Mouse (Mus musculus): ENCODE data around the gene Sgpl1. TPM values are rescaled to one million over a fixed set of nuclear protein-coding genes. Genes with fewer than 3 reads are reported as not detected.

Sgpl1 gene
- polyA plus RNA-seq, 1 experiment from 2014 or later = 41.0 TPM

DNA sequence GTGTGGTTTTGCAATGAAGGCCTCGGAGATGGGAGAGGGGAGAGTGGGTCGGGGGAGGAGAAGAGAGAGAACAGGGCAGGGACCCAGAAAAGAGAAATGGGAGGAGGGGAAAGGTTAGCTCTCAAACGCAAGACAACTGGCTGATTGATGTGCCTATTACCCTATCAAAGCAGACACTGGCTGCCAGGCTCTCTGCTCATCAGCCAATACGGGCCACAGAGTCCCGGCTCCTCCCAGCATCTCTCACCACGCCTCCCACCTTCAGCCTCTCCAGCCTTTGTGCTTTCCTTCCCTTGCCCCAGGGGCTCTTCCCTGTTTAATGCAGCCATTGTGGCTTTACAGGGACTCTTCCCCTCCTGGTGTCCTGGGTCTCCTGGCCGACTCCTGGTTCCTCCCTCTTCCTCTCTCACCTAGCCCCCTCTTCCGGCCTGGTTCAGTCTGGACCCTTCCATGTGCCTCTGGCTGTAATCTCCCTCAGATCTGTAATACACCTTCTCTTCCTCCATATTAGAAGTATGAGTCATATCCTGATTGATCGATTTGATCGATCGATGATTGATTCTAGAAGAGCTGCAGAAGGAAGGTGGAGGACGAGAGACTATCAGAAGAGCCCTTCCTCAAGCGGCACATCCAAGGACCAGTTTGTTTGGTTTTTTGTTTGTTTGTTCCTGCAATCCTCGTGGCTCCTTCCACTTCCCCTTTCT, 67.1 kb downstream of the Sgpl1 start:
- Histone ChIP-seq H3K9ac (ENCODE audit: low read depth, low read length) (peak overlapping the region; percentile 38), H3K36me3 (ENCODE audit: control insufficient read depth, insufficient read depth, low read length) (no peaks in the 10 kb centered on the region), H3K4me1 (ENCODE audit: control insufficient read depth, insufficient read depth, low read depth, low read length) (peaks cover 4% of the 10 kb centered on the region), H3K27ac (ENCODE audit: low read depth, low read length) (no peak overlapping the region), H3K27me3 (replicated peaks; ENCODE audit: control insufficient read depth, insufficient read depth, low read length) (no peaks in the 10 kb centered on the region), H3K4me3 (ENCODE audit: low read length) (no peak overlapping the region; the same call in 1 of the 2 replicates), H3K4me2 (ENCODE audit: low read length) (peak overlapping the region; percentile 47), H3K9me3 (ENCODE audit: control insufficient read depth, low read length) (no peaks in the 10 kb centered on the region)
- ATAC-seq = peak; percentile 96
- WGBS = 38% methylated on average over 14 of the region's 14 CpGs

DNA sequence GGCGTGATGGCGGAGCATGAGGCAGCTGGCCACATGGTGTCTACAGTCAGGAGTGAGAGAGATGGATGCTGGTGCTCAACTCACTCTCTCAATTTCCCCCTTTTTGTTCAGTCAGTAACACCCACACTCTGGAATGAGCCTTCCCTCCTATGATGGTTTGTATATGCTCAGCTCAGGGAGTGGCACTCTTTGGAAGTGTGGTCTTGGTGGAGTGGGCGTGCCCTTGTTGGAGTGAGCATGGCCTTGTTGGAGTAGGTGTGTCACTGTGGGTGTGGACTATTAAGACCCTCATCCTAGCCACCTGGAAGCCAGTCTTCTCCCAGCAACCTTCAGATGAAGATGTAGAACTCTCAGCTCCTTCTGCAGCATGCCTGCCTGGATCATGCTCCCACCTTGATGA, 71.9 kb downstream of the Sgpl1 start:
- Histone ChIP-seq H3K4me1 (ENCODE audit: control insufficient read depth, insufficient read depth, low read depth, low read length) (peaks cover 4% of the 10 kb centered on the region), H3K27me3 (replicated peaks; ENCODE audit: control insufficient read depth, insufficient read depth, low read length) (no peaks in the 10 kb centered on the region), H3K4me2 (ENCODE audit: low read length) (no peak overlapping the region), H3K4me3 (ENCODE audit: low read length) (no peak overlapping the region), H3K27ac (ENCODE audit: low read depth, low read length) (no peak overlapping the region), H3K9ac (ENCODE audit: low read depth, low read length) (no peak overlapping the region), H3K9me3 (ENCODE audit: control insufficient read depth, low read length) (no peaks in the 10 kb centered on the region), H3K36me3 (ENCODE audit: control insufficient read depth, insufficient read depth, low read length) (no peaks in the 10 kb centered on the region)
- 96% methylated on average over 3 of the region's 3 CpGs for whole genome bisulfite sequencing
- ATAC-seq = no peak

DNA sequence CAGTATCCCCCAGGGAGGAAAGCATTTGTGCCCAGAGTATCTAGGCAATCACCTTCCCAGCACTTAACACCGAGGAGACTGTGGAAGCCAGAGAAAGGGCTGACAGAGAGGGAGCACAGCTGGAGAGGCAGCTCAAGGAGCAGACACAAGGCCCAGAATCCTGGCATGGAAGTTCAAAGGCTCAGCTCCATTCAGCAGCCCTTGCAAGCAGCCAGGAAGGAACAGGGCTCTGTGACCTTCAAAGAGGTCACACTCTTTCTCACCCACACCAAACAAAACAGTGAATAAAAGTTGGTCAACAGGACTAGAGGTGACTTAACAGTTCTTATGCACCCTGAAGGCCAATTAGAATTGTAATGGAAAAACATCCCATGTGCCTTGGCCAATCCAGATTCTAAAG, 72.9 kb downstream of the Sgpl1 start:
- Histone ChIP-seq H3K4me1 (ENCODE audit: control insufficient read depth, insufficient read depth, low read depth, low read length) (no peaks in the 10 kb centered on the region), H3K27ac (ENCODE audit: low read depth, low read length) (no peak overlapping the region), H3K4me2 (ENCODE audit: low read length) (no peak overlapping the region), H3K9ac (ENCODE audit: low read depth, low read length) (no peak overlapping the region), H3K9me3 (ENCODE audit: control insufficient read depth, low read length) (no peaks in the 10 kb centered on the region), H3K27me3 (replicated peaks; ENCODE audit: control insufficient read depth, insufficient read depth, low read length) (no peaks in the 10 kb centered on the region), H3K4me3 (ENCODE audit: low read length) (no peak overlapping the region), H3K36me3 (ENCODE audit: control insufficient read depth, insufficient read depth, low read length) (no peaks in the 10 kb centered on the region)
- no peak for ATAC-seq
- 6% methylated on average over 1 of the region's 1 CpGs for WGBS

DNA sequence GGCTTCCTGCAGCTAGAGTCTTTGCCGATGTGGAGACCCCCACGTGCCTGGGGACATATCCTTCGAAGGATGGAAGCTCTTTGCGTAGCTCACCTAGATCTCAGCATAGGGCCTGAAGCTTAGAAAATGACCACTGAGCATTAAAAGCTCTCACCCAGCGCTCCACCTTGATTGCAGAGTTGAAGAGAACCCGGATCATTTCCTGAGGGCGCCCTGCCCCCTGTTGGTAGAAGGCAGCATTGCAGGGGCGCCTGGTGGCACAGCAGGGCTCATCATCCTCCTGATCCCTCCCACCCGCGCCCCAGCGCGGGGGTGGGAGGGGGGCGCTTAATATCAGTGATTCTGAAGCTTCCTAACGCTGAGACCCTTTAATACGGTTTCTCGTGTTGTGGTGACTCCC, 75.2 kb downstream of the Sgpl1 start:
- Histone ChIP-seq H3K36me3 (ENCODE audit: control insufficient read depth, insufficient read depth, low read length) (no peaks in the 10 kb centered on the region), H3K27me3 (replicated peaks; ENCODE audit: control insufficient read depth, insufficient read depth, low read length) (no peaks in the 10 kb centered on the region), H3K4me1 (ENCODE audit: control insufficient read depth, insufficient read depth, low read depth, low read length) (peaks cover 3% of the 10 kb centered on the region), H3K27ac (ENCODE audit: low read depth, low read length) (no peak overlapping the region), H3K4me2 (ENCODE audit: low read length) (no peak overlapping the region), H3K9me3 (ENCODE audit: control insufficient read depth, low read length) (no peaks in the 10 kb centered on the region), H3K9ac (ENCODE audit: low read depth, low read length) (no peak overlapping the region), H3K4me3 (ENCODE audit: low read length) (no peak overlapping the region)
- WGBS = 18% methylated on average over 16 of the region's 16 CpGs
- no peak for ATAC-seq

DNA sequence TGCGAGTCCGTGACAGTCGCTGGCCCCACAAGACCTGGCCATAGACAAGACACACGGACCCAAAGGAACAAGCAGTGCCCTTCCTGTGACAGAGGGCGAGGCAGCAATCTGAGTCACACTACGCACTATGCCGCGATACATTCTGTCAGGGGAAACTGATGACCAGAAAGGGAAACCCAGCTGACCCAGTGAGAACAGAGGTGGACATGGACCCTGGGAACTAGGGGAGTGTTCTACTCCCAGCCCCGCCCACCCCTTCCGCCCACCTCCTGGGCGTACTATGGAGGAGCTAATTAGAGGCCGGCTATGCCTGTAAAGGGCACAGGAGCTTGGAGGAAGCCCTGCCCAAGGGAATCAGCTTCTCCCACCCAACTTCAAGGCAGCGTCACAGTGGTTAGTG, 78.3 kb downstream of the Sgpl1 start:
- peak overlapping the region; percentile 27; the same call in 1 of the 2 replicates for H3K4me2 ChIP-seq (ENCODE audit: low read length)

DNA sequence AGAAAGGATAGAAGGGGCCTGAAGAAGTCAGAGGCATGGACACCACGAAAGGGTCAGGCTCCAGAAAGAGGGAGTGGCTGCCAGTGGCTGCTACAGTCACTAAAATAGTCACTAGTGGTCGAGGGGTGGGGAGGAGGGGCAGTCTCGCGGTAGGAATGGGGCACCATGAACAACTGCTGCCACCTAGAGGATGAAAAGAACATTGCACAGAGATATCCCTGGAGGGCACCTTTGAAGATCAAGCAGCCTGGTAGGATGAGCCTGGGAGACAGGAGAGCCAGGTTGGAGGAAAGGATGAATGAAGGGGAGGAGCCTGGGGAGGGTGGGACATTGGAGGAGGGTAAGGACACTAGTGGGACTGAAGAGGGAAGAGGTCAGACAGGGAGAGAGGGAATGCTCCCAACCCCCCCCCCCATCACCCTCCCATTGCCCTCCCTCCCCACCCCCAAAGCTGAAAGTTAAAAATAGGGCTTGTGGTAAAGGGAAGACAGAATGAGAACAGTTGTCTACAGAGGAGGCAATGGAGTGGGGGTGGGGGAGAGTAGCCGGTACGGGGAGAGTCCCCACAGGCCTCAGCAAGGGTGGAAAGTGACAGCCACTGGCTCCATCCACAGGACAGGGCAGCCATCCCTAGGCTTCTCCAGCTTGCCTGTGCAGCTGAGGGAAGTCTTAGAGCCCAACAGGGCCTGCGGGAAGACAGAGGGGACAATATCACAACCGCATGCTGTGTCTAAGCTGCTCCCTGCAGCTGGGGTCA, 78.9 kb downstream of the Sgpl1 start:
- H3K36me3 ChIP-seq (ENCODE audit: control insufficient read depth, insufficient read depth, low read length) = no peaks in the 10 kb centered on the region
- no peak overlapping the region for H3K4me2 ChIP-seq (ENCODE audit: low read length)
- H3K27ac ChIP-seq (ENCODE audit: low read depth, low read length) = no peak overlapping the region
- no peak overlapping the region for H3K9ac ChIP-seq (ENCODE audit: low read depth, low read length)
- no peak overlapping the region for H3K4me3 ChIP-seq (ENCODE audit: low read length)
- H3K4me1 ChIP-seq (ENCODE audit: control insufficient read depth, insufficient read depth, low read depth, low read length) = peaks cover 3% of the 10 kb centered on the region
- no peaks in the 10 kb centered on the region for H3K9me3 ChIP-seq (ENCODE audit: control insufficient read depth, low read length)
- 3% methylated on average over 8 of the region's 8 CpGs for WGBS
- ATAC-seq = no peak
- H3K27me3 ChIP-seq (replicated peaks; ENCODE audit: control insufficient read depth, insufficient read depth, low read length) = no peaks in the 10 kb centered on the region

More for the DNA sequence above, 78.3 kb downstream of the Sgpl1 start:
- no peak overlapping the region for H3K4me3 ChIP-seq (ENCODE audit: low read length)
- no peaks in the 10 kb centered on the region for H3K27me3 ChIP-seq (replicated peaks; ENCODE audit: control insufficient read depth, insufficient read depth, low read length)
- H3K36me3 ChIP-seq (ENCODE audit: control insufficient read depth, insufficient read depth, low read length) = no peaks in the 10 kb centered on the region
- no peak overlapping the region for H3K27ac ChIP-seq (ENCODE audit: low read depth, low read length)
- H3K9ac ChIP-seq (ENCODE audit: low read depth, low read length) = no peak overlapping the region
- no peak for ATAC-seq
- H3K4me1 ChIP-seq (ENCODE audit: control insufficient read depth, insufficient read depth, low read depth, low read length) = peaks cover 3% of the 10 kb centered on the region
- WGBS = 11% methylated on average over 13 of the region's 13 CpGs
- H3K9me3 ChIP-seq (ENCODE audit: control insufficient read depth, low read length) = no peaks in the 10 kb centered on the region

DNA sequence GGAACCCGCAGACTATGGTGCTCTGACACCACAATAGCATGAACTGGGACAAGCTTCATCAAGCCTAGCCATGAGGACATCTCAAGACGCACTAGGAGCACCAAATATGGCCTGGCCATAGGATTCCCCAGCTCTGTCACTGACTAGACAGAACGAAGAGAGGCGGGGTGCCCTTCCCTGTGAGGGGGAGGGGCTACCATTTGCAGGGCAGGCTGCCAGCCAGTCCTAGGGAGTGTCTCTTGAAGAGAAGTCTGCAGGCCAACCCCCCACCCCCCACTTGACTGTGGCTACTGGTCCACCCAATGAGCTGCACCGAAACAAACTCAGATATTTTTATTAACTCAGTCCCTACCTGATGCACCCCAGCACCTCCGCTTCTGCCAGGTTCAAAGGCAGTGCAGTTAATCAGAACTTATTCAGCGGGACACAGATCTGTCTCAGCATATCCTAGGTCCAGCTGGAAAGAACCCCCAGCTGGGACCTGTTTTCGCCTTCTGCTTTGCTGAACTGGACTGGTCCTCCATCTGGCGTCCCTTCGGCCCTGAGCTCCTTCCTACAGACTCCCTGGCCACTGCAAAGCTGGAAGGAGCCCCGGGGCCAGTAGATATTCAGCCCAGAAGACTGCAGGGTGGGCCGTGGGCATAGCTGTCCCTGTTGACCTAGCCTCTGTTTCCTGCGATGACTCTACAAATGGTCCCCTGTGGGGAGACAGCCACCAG, 82.1 kb downstream of the Sgpl1 start:
- Histone ChIP-seq H3K27ac (ENCODE audit: low read depth, low read length) (no peak overlapping the region), H3K4me2 (ENCODE audit: low read length) (no peak overlapping the region), H3K4me3 (ENCODE audit: low read length) (no peak overlapping the region), H3K4me1 (ENCODE audit: control insufficient read depth, insufficient read depth, low read depth, low read length) (peaks cover 3% of the 10 kb centered on the region), H3K9me3 (ENCODE audit: control insufficient read depth, low read length) (no peaks in the 10 kb centered on the region), H3K27me3 (replicated peaks; ENCODE audit: control insufficient read depth, insufficient read depth, low read length) (no peaks in the 10 kb centered on the region), H3K36me3 (ENCODE audit: control insufficient read depth, insufficient read depth, low read length) (no peaks in the 10 kb centered on the region), H3K9ac (ENCODE audit: low read depth, low read length) (no peak overlapping the region)
- ATAC-seq = no peak
- 51% methylated on average over 13 of the region's 13 CpGs for WGBS

DNA sequence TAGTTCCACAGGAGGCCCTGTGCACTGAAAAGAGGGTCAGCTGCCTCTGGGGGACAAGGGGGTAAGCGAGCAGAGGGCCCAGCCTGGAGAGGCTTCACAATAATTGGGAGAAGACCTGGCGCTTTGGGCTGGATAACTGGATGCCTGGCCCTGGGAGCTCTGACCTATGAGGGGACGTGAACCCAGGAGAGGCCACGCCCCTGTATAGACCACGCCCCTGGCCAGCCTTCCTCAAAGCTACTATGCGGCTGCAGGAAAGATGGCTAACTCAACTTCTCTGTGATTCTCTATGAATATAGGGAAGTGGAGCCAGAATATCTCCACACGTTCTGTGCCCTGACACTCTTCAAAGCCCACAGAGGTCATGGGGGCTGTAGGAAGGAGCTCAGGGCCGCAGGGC, 82.9 kb downstream of the Sgpl1 start:
- Histone ChIP-seq H3K4me2 (ENCODE audit: low read length) (no peak overlapping the region), H3K36me3 (ENCODE audit: control insufficient read depth, insufficient read depth, low read length) (no peaks in the 10 kb centered on the region), H3K27me3 (replicated peaks; ENCODE audit: control insufficient read depth, insufficient read depth, low read length) (no peaks in the 10 kb centered on the region), H3K9me3 (ENCODE audit: control insufficient read depth, low read length) (no peaks in the 10 kb centered on the region), H3K9ac (ENCODE audit: low read depth, low read length) (no peak overlapping the region), H3K4me3 (ENCODE audit: low read length) (no peak overlapping the region), H3K27ac (ENCODE audit: low read depth, low read length) (no peak overlapping the region), H3K4me1 (ENCODE audit: control insufficient read depth, insufficient read depth, low read depth, low read length) (peaks cover 3% of the 10 kb centered on the region)
- 21% methylated on average over 8 of the region's 8 CpGs for WGBS
- ATAC-seq = no peak

DNA sequence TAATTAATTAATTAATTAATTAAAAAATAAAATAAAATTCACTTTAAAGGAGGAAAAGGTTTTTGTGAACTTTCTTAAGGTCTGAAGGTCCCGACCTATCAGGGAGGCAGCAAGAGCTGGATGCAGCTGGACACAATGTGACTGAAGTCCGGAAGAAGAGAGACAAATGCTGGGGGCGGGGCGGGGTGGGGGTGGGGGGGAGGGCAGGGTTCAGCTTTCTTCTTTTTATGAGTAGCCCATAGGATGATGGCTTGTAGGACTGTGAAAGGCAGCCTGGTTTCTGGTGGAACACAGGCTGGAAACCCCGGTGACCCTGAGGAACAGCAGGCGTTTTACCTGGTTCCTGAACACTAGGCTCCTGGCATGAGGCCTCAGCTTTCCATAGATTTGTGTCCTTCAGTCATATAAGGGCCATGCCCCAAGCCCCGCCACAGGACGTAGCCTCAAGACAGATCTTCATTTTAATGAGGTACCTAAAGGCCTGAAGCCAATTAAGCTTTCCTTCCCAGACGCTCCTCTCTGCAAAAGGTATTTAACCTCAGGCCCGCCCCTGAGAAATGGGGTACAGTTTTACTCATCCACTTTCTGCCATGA, 84.1 kb downstream of the Sgpl1 start:
- H3K4me2 ChIP-seq (ENCODE audit: low read length) = no peak overlapping the region
- H3K36me3 ChIP-seq (ENCODE audit: control insufficient read depth, insufficient read depth, low read length) = no peaks in the 10 kb centered on the region
- no peak for ATAC-seq
- H3K9ac ChIP-seq (ENCODE audit: low read depth, low read length) = no peak overlapping the region
- no peak overlapping the region for H3K27ac ChIP-seq (ENCODE audit: low read depth, low read length)
- H3K27me3 ChIP-seq (replicated peaks; ENCODE audit: control insufficient read depth, insufficient read depth, low read length) = no peaks in the 10 kb centered on the region
- H3K9me3 ChIP-seq (ENCODE audit: control insufficient read depth, low read length) = no peaks in the 10 kb centered on the region
- H3K4me1 ChIP-seq (ENCODE audit: control insufficient read depth, insufficient read depth, low read depth, low read length) = no peaks in the 10 kb centered on the region; the same call in 1 of the 2 replicates
- no peak overlapping the region for H3K4me3 ChIP-seq (ENCODE audit: low read length)
- WGBS = 65% methylated on average over 10 of the region's 10 CpGs

Measured in hindbrain, embryonic 16.5 days (tissue).